Mouse (Mus musculus): Measurements from ENCODE around the gene Galnt9. TPM values are rescaled to one million over a fixed set of nuclear protein-coding genes. Genes with fewer than 3 reads are reported as not detected.

Gene Galnt9
- polyA plus RNA-seq, 1 experiment from 2014 or later: 0.50 TPM

- Histone ChIP-seq H3K4me2 (ENCODE audit: low read depth, low read length) (no peak overlapping the region), H3K36me3 (replicated peaks; ENCODE audit: control insufficient read depth, insufficient read depth, low read depth, low read length) (no peaks in the 10 kb centered on the region), H3K9me3 (replicated peaks; ENCODE audit: control insufficient read depth, low read length) (no peaks in the 10 kb centered on the region), H3K4me3 (ENCODE audit: low read depth, low read length) (no peak overlapping the region), H3K27ac (replicated peaks; ENCODE audit: low read depth, low read length) (no peak overlapping the region), H3K4me1 (ENCODE audit: control insufficient read depth, insufficient read depth, low read length) (no peaks in the 10 kb centered on the region), H3K9ac (replicated peaks; ENCODE audit: low read length) (no peak overlapping the region), H3K27me3 (ENCODE audit: control insufficient read depth, insufficient read depth, low read length) (no peaks in the 10 kb centered on the region; the same call in 1 of the 2 replicates)
- no peak for DNase-seq (ENCODE audit: low spot score)
- WGBS: 79% methylated on average over 3 of the region's 3 CpGs
- no peak for ATAC-seq (replicated peaks; ENCODE audit: insufficient number of reproducible peaks, low FRiP score, low TSS enrichment, low read depth)
Measured at GRCm38 (mm10) chr5:110552005-110552404, 7.8 kb downstream of the Galnt9 start.

- H3K4me1 ChIP-seq (ENCODE audit: control insufficient read depth, insufficient read depth, low read length): no peaks in the 10 kb centered on the region
- H3K27me3 ChIP-seq (ENCODE audit: control insufficient read depth, insufficient read depth, low read length): no peaks in the 10 kb centered on the region; the same call in 1 of the 2 replicates
- peak; percentile 34; the same call in 1 of the 2 replicates for ATAC-seq (replicated peaks; ENCODE audit: insufficient number of reproducible peaks, low FRiP score, low TSS enrichment, low read depth)
- no peak overlapping the region for H3K27ac ChIP-seq (replicated peaks; ENCODE audit: low read depth, low read length)
- H3K9ac ChIP-seq (replicated peaks; ENCODE audit: low read length): no peak overlapping the region
- no peak overlapping the region for H3K4me2 ChIP-seq (ENCODE audit: low read depth, low read length)
- H3K9me3 ChIP-seq (replicated peaks; ENCODE audit: control insufficient read depth, low read length): no peaks in the 10 kb centered on the region
- no peak for DNase-seq (ENCODE audit: low spot score)
- H3K4me3 ChIP-seq (ENCODE audit: low read depth, low read length): no peak overlapping the region
- WGBS: 74% methylated on average over 4 of the region's 4 CpGs
- H3K36me3 ChIP-seq (replicated peaks; ENCODE audit: control insufficient read depth, insufficient read depth, low read depth, low read length): no peaks in the 10 kb centered on the region
Measured at GRCm38 (mm10) chr5:110553315-110553714, 9.2 kb downstream of the Galnt9 start.

GRCm38 (mm10) chr5:110555198-110555597, 11.0 kb downstream of the Galnt9 start:
- no peak for ATAC-seq (replicated peaks; ENCODE audit: insufficient number of reproducible peaks, low FRiP score, low TSS enrichment, low read depth)
- H3K4me2 ChIP-seq (ENCODE audit: low read depth, low read length): no peak overlapping the region
- no peaks in the 10 kb centered on the region for H3K27me3 ChIP-seq (ENCODE audit: control insufficient read depth, insufficient read depth, low read length)
- 45% methylated on average over 2 of the region's 2 CpGs for WGBS
- no peaks in the 10 kb centered on the region for H3K4me1 ChIP-seq (ENCODE audit: control insufficient read depth, insufficient read depth, low read length)
- no peaks in the 10 kb centered on the region for H3K9me3 ChIP-seq (replicated peaks; ENCODE audit: control insufficient read depth, low read length)
- DNase-seq (ENCODE audit: low spot score): no peak
- no peaks in the 10 kb centered on the region for H3K36me3 ChIP-seq (replicated peaks; ENCODE audit: control insufficient read depth, insufficient read depth, low read depth, low read length)
- no peak overlapping the region for H3K27ac ChIP-seq (replicated peaks; ENCODE audit: low read depth, low read length)
- H3K9ac ChIP-seq (replicated peaks; ENCODE audit: low read length): no peak overlapping the region
- no peak overlapping the region for H3K4me3 ChIP-seq (ENCODE audit: low read depth, low read length)

- Histone ChIP-seq H3K9ac (replicated peaks; ENCODE audit: low read length) (no peak overlapping the region), H3K4me3 (ENCODE audit: low read depth, low read length) (no peak overlapping the region), H3K9me3 (replicated peaks; ENCODE audit: control insufficient read depth, low read length) (no peaks in the 10 kb centered on the region), H3K4me1 (ENCODE audit: control insufficient read depth, insufficient read depth, low read length) (no peaks in the 10 kb centered on the region), H3K36me3 (replicated peaks; ENCODE audit: control insufficient read depth, insufficient read depth, low read depth, low read length) (no peaks in the 10 kb centered on the region), H3K4me2 (ENCODE audit: low read depth, low read length) (no peak overlapping the region), H3K27me3 (ENCODE audit: control insufficient read depth, insufficient read depth, low read length) (no peaks in the 10 kb centered on the region), H3K27ac (replicated peaks; ENCODE audit: low read depth, low read length) (no peak overlapping the region)
- ATAC-seq (replicated peaks; ENCODE audit: insufficient number of reproducible peaks, low FRiP score, low TSS enrichment, low read depth) (no peak), DNase-seq (ENCODE audit: low spot score) (peak; percentile 76)
- WGBS: 7% methylated on average over 8 of the region's 8 CpGs
Measured at GRCm38 (mm10) chr5:110558368-110558767, 14.2 kb downstream of the Galnt9 start.

- H3K36me3 ChIP-seq (replicated peaks; ENCODE audit: control insufficient read depth, insufficient read depth, low read depth, low read length): no peaks in the 10 kb centered on the region
- no peaks in the 10 kb centered on the region for H3K27me3 ChIP-seq (ENCODE audit: control insufficient read depth, insufficient read depth, low read length)
- no peak overlapping the region for H3K4me2 ChIP-seq (ENCODE audit: low read depth, low read length)
- H3K9me3 ChIP-seq (replicated peaks; ENCODE audit: control insufficient read depth, low read length): no peaks in the 10 kb centered on the region
- H3K4me1 ChIP-seq (ENCODE audit: control insufficient read depth, insufficient read depth, low read length): no peaks in the 10 kb centered on the region
- no peak overlapping the region for H3K27ac ChIP-seq (replicated peaks; ENCODE audit: low read depth, low read length)
- no peak for DNase-seq (ENCODE audit: low spot score)
- 91% methylated on average over 8 of the region's 8 CpGs for WGBS
- H3K9ac ChIP-seq (replicated peaks; ENCODE audit: low read length): no peak overlapping the region
- H3K4me3 ChIP-seq (ENCODE audit: low read depth, low read length): no peak overlapping the region
- no peak for ATAC-seq (replicated peaks; ENCODE audit: insufficient number of reproducible peaks, low FRiP score, low TSS enrichment, low read depth)
Measured at GRCm38 (mm10) chr5:110559679-110560078, 15.5 kb downstream of the Galnt9 start.

- Histone ChIP-seq H3K4me2 (ENCODE audit: low read depth, low read length) (no peak overlapping the region), H3K4me3 (ENCODE audit: low read depth, low read length) (no peak overlapping the region), H3K36me3 (replicated peaks; ENCODE audit: control insufficient read depth, insufficient read depth, low read depth, low read length) (no peaks in the 10 kb centered on the region), H3K9ac (replicated peaks; ENCODE audit: low read length) (no peak overlapping the region), H3K9me3 (replicated peaks; ENCODE audit: control insufficient read depth, low read length) (no peaks in the 10 kb centered on the region), H3K27me3 (ENCODE audit: control insufficient read depth, insufficient read depth, low read length) (no peaks in the 10 kb centered on the region), H3K4me1 (ENCODE audit: control insufficient read depth, insufficient read depth, low read length) (no peaks in the 10 kb centered on the region), H3K27ac (replicated peaks; ENCODE audit: low read depth, low read length) (no peak overlapping the region)
- ATAC-seq (replicated peaks; ENCODE audit: insufficient number of reproducible peaks, low FRiP score, low TSS enrichment, low read depth) (no peak), DNase-seq (ENCODE audit: low spot score) (no peak)
- WGBS: 84% methylated on average over 16 of the region's 16 CpGs
Measured at GRCm38 (mm10) chr5:110562741-110563326, 18.7 kb downstream of the Galnt9 start.

- WGBS: 29% methylated on average over 4 of the region's 4 CpGs
- H3K4me2 ChIP-seq (ENCODE audit: low read depth, low read length): no peak overlapping the region
- no peak overlapping the region for H3K4me3 ChIP-seq (ENCODE audit: low read depth, low read length)
- no peaks in the 10 kb centered on the region for H3K9me3 ChIP-seq (replicated peaks; ENCODE audit: control insufficient read depth, low read length)
- H3K4me1 ChIP-seq (ENCODE audit: control insufficient read depth, insufficient read depth, low read length): no peaks in the 10 kb centered on the region
- no peaks in the 10 kb centered on the region for H3K27me3 ChIP-seq (ENCODE audit: control insufficient read depth, insufficient read depth, low read length)
- H3K36me3 ChIP-seq (replicated peaks; ENCODE audit: control insufficient read depth, insufficient read depth, low read depth, low read length): no peaks in the 10 kb centered on the region
- no peak overlapping the region for H3K9ac ChIP-seq (replicated peaks; ENCODE audit: low read length)
- ATAC-seq (replicated peaks; ENCODE audit: insufficient number of reproducible peaks, low FRiP score, low TSS enrichment, low read depth) (0 out of 2 replicates have a peak, but pooled peaks have one; percentile 59), DNase-seq (ENCODE audit: low spot score) (peak; percentile 11)
- H3K27ac ChIP-seq (replicated peaks; ENCODE audit: low read depth, low read length): no peak overlapping the region
Measured at GRCm38 (mm10) chr5:110564986-110565644, 21.0 kb downstream of the Galnt9 start.

- 72% methylated on average over 2 of the region's 2 CpGs for WGBS
- ATAC-seq (replicated peaks; ENCODE audit: insufficient number of reproducible peaks, low FRiP score, low TSS enrichment, low read depth): no peak
Measured at GRCm38 (mm10) chr5:110567547-110567946, 23.4 kb downstream of the Galnt9 start.

More at GRCm38 (mm10) chr5:110567547-110567946, 23.4 kb downstream of the Galnt9 start:
- H3K4me2 ChIP-seq (ENCODE audit: low read depth, low read length): no peak overlapping the region
- H3K4me1 ChIP-seq (ENCODE audit: control insufficient read depth, insufficient read depth, low read length): no peaks in the 10 kb centered on the region
- H3K27ac ChIP-seq (replicated peaks; ENCODE audit: low read depth, low read length): no peak overlapping the region
- H3K9me3 ChIP-seq (replicated peaks; ENCODE audit: control insufficient read depth, low read length): no peaks in the 10 kb centered on the region
- DNase-seq (ENCODE audit: low spot score): no peak
- H3K36me3 ChIP-seq (replicated peaks; ENCODE audit: control insufficient read depth, insufficient read depth, low read depth, low read length): no peaks in the 10 kb centered on the region
- no peaks in the 10 kb centered on the region for H3K27me3 ChIP-seq (ENCODE audit: control insufficient read depth, insufficient read depth, low read length)
- H3K9ac ChIP-seq (replicated peaks; ENCODE audit: low read length): no peak overlapping the region
- no peak overlapping the region for H3K4me3 ChIP-seq (ENCODE audit: low read depth, low read length)

Data from embryonic facial prominence, embryonic 11.5 days (tissue).